Mouse (Mus musculus) spleen, adult 2 months (tissue): ENCODE measurements at regions not wholly inside any gene's neighbourhood (a gene's known extent, or its start where the extent isn't known, plus 50 kb on each side); places are given as distances from the start of the nearest gene placed in this dataset.

Source experiments
- DNase-seq, 2 experiments: peaks; one replicate each; pipeline versions ENCODE4 v3.0.0 to v3.0.0-alpha.2; 2012 to 2021; ENCODE audit warnings: low spot score in 2 of 2, low read depth in 1 of 2
- H3K27ac ChIP-seq: fragments of 200-500 bp; 2 replicates; pipeline ENCODE4 v1.5.1; 2012; ENCODE audit warnings: low read length, inconsistent platforms; ENCODE audit not compliant: insufficient read depth
- H3K27me3 ChIP-seq: fragments of 200-500 bp; 2 replicates; pipeline ENCODE4 v1.6.1; 2012; ENCODE audit warnings: mild to moderate bottlenecking, moderate library complexity, low read length, inconsistent platforms; ENCODE audit not compliant: control insufficient read depth, insufficient read depth
- H3K36me3 ChIP-seq: fragments of 200-500 bp; 2 replicates; pipeline ENCODE4 v1.6.1; 2012; ENCODE audit warnings: mild to moderate bottlenecking, low read length, inconsistent platforms; ENCODE audit not compliant: control insufficient read depth, insufficient read depth
- H3K4me1 ChIP-seq: fragments of 200-500 bp; 2 replicates; pipeline ENCODE4 v1.6.1; 2011; ENCODE audit warnings: inconsistent platforms; ENCODE audit not compliant: control insufficient read depth, insufficient read depth, insufficient read length
- H3K4me3 ChIP-seq: fragments of 200-500 bp; 2 replicates; pipeline ENCODE4 v1.5.1; 2011; ENCODE audit warnings: mild to moderate bottlenecking, inconsistent platforms; ENCODE audit not compliant: insufficient read depth, insufficient read length; ENCODE audit errors: extremely low read depth
- CTCF ChIP-seq: fragments of 200-500 bp; IDR thresholded peaks from 2 replicates; pipeline ENCODE4 v1.5.1; 2011; ENCODE audit warnings: mild to moderate bottlenecking, inconsistent platforms; ENCODE audit not compliant: insufficient read depth, insufficient read length, insufficient replicate concordance; ENCODE audit errors: extremely low read depth
- POLR2A ChIP-seq: fragments of 200-500 bp; IDR thresholded peaks from 2 replicates; pipeline ENCODE4 v1.6.1; 2011; ENCODE audit warnings: low read depth, low read length, inconsistent platforms
- WGBS: fragments of 180-500 bp; shearing (Covaris S2); methylation state at CpG from one replicate; pipeline ENCODE4 v1.1.7; 2018; 5-methylcytosine and 5-hydroxymethylcytosine counted together

GRCm38 (mm10) chr4:56611751-56612150 is 128.1 kb upstream of the Gm26657 start:
- no peaks in the 10 kb centered on the region for H3K36me3 ChIP-seq
- no peak for DNase-seq
- H3K4me3 ChIP-seq: no peak overlapping the region
- WGBS: 77% methylated on average over 4 of the region's 4 CpGs
- no peaks in the 10 kb centered on the region for H3K4me1 ChIP-seq
- no peak for TF ChIP-seq POLR2A
- TF ChIP-seq CTCF: no peak
- no peak overlapping the region for H3K27ac ChIP-seq
- H3K27me3 ChIP-seq: no peaks in the 10 kb centered on the region

GRCm38 (mm10) chr4:56610273-56610672 is 129.6 kb upstream of the Gm26657 start:
- Histone ChIP-seq H3K4me1 (no peaks in the 10 kb centered on the region), H3K4me3 (no peak overlapping the region), H3K36me3 (no peaks in the 10 kb centered on the region), H3K27me3 (no peaks in the 10 kb centered on the region), H3K27ac (no peak overlapping the region)
- 75% methylated on average over 6 of the region's 6 CpGs for WGBS
- DNase-seq: no peak
- no peak for TF ChIP-seq CTCF
- no peak for TF ChIP-seq POLR2A

GRCm38 (mm10) chr4:56608701-56609100 is 131.2 kb upstream of the Gm26657 start:
- Histone ChIP-seq H3K4me3 (no peak overlapping the region), H3K27ac (no peak overlapping the region), H3K27me3 (no peaks in the 10 kb centered on the region), H3K4me1 (no peaks in the 10 kb centered on the region), H3K36me3 (no peaks in the 10 kb centered on the region)
- TF ChIP-seq CTCF (no peak), POLR2A (no peak)
- 84% methylated on average over 4 of the region's 4 CpGs for WGBS
- DNase-seq: no peak

- WGBS: 80% methylated on average over 2 of the region's 2 CpGs
- Histone ChIP-seq H3K27ac (no peak overlapping the region), H3K36me3 (no peaks in the 10 kb centered on the region), H3K4me3 (no peak overlapping the region), H3K4me1 (no peaks in the 10 kb centered on the region), H3K27me3 (no peaks in the 10 kb centered on the region)
- DNase-seq: no peak
- no peak for TF ChIP-seq POLR2A
- no peak for TF ChIP-seq CTCF
Measured at GRCm38 (mm10) chr4:56598398-56598797, 141.5 kb upstream of the Gm26657 start.

GRCm38 (mm10) chr4:56597931-56598330 is 141.9 kb upstream of the Gm26657 start:
- no peaks in the 10 kb centered on the region for H3K27me3 ChIP-seq
- no peak overlapping the region for H3K4me3 ChIP-seq
- TF ChIP-seq CTCF (no peak), POLR2A (no peak)
- H3K4me1 ChIP-seq: no peaks in the 10 kb centered on the region
- H3K27ac ChIP-seq: no peak overlapping the region
- no peaks in the 10 kb centered on the region for H3K36me3 ChIP-seq
- DNase-seq: no peak

GRCm38 (mm10) chr4:56582405-56582804 is 157.5 kb upstream of the Gm26657 start:
- no peak overlapping the region for H3K27ac ChIP-seq
- H3K4me3 ChIP-seq: no peak overlapping the region
- 82% methylated on average over 3 of the region's 3 CpGs for WGBS
- no peaks in the 10 kb centered on the region for H3K27me3 ChIP-seq
- H3K36me3 ChIP-seq: no peaks in the 10 kb centered on the region
- DNase-seq: no peak
- TF ChIP-seq CTCF (no peak), POLR2A (no peak)
- no peaks in the 10 kb centered on the region for H3K4me1 ChIP-seq

- 92% methylated on average over 15 of the region's 15 CpGs for WGBS
Measured at GRCm38 (mm10) chr4:56576837-56577548, 162.9 kb upstream of the Gm26657 start.

More at GRCm38 (mm10) chr4:56576837-56577548, 162.9 kb upstream of the Gm26657 start:
- Histone ChIP-seq H3K4me3 (no peak overlapping the region), H3K36me3 (no peaks in the 10 kb centered on the region), H3K27me3 (no peaks in the 10 kb centered on the region), H3K4me1 (no peaks in the 10 kb centered on the region), H3K27ac (no peak overlapping the region)
- DNase-seq: no peak
- no peak for TF ChIP-seq CTCF
- no peak for TF ChIP-seq POLR2A
